Mouse (Mus musculus) heart, adult 2 months (tissue): ENCODE data around the gene Tfb2m. TPM values are rescaled to one million over a fixed set of nuclear protein-coding genes. Genes with fewer than 3 reads are reported as not detected.
A peak's percentile ranks its signal among the peaks of the same experiment; 100 is the strongest.

ENCODE experiments used
- DNase-seq, 2 experiments: peaks; one replicate each; pipeline ENCODE4 v3.0.0; 2021
- H3K27ac ChIP-seq: fragments of 200-600 bp; 2 replicates; pipeline ENCODE4 v1.8.1; 2022
- H3K27me3 ChIP-seq: fragments of 200-500 bp; 2 replicates; pipeline ENCODE4 v1.6.1; 2012; ENCODE audit warnings: mild to moderate bottlenecking, low read length, inconsistent platforms, mixed read lengths; ENCODE audit not compliant: control insufficient read depth, insufficient read depth
- H3K36me3 ChIP-seq: fragments of 200-500 bp; 2 replicates; pipeline ENCODE4 v1.6.1; 2012; ENCODE audit warnings: low read length, inconsistent platforms; ENCODE audit not compliant: control insufficient read depth, insufficient read depth
- H3K4me1 ChIP-seq: fragments of 200-500 bp; 2 replicates; pipeline ENCODE4 v1.6.1; 2011; ENCODE audit warnings: low read length; ENCODE audit not compliant: control insufficient read depth, insufficient read depth
- H3K4me3 ChIP-seq: fragments of 200-600 bp; 2 replicates; pipeline ENCODE4 v1.8.1; 2022
- H3K79me2 ChIP-seq: fragments of 200-500 bp; replicated peaks from 2 replicates; pipeline ENCODE4 v1.6.1; 2012; ENCODE audit warnings: mild to moderate bottlenecking, inconsistent platforms, low read length, moderate library complexity, mixed read lengths; ENCODE audit not compliant: control insufficient read depth, insufficient read depth
- H3K9ac ChIP-seq: fragments of 200-500 bp; 2 replicates; pipeline ENCODE4 v1.6.1; 2012; ENCODE audit warnings: low read depth, mild to moderate bottlenecking, control low read depth, inconsistent platforms, low read length, mixed read lengths
- CTCF ChIP-seq: fragments of 200-600 bp; IDR thresholded peaks from 2 replicates; pipeline ENCODE4 v1.8.1; 2022; ENCODE audit warnings: antibody characterized with exemption, mild to moderate bottlenecking, moderate library complexity
- EP300 ChIP-seq: fragments of 200-500 bp; IDR thresholded peaks from 2 replicates; pipeline ENCODE4 v1.6.1; 2011; ENCODE audit warnings: low read depth, low read length, control low read depth; ENCODE audit not compliant: insufficient read depth
- POLR2A ChIP-seq: fragments of 200-500 bp; IDR thresholded peaks from 2 replicates; pipeline ENCODE4 v1.6.1; 2011; ENCODE audit warnings: mild to moderate bottlenecking, low read depth, low read length, control low read depth; ENCODE audit not compliant: insufficient read depth
- WGBS: fragments of 180-500 bp; shearing (Covaris S2); methylation state at CpG from one replicate; pipeline ENCODE4 v1.1.7; 2018; 5-methylcytosine and 5-hydroxymethylcytosine counted together
- intact Hi-C: fragments of 180-260 bp; cut with DNase I; formaldehyde crosslinking; loops from one replicate; pipeline ENCODE4 v1.15.1; 2025
- polyA plus RNA-seq: library from polyadenylated mRNA; depleted of rRNA; stranded (reverse); fragments of >200 nt; gene quantifications from 2 replicates; pipeline ENCODE4 v1.2.3, GENCODE M21; 2012
- total RNA-seq, 2 experiments: library from RNA; stranded (reverse); gene quantifications; 2 replicates each; pipeline ENCODE4 v1.2.3; 2021

The Tfb2m gene
- total and polyA plus RNA-seq, 3 experiments = 19.2 to 58.3 (median 51.3) TPM

- Histone ChIP-seq H3K4me3 (no peak overlapping the region), H3K36me3 (peaks cover 31% of the 10 kb centered on the region), H3K27ac (peak overlapping the region; percentile 15; the same call in 1 of the 2 replicates), H3K27me3 (no peaks in the 10 kb centered on the region), H3K9ac (0 out of 2 replicates have a peak overlapping the region, but pooled peaks have one; percentile 48), H3K4me1 (peaks cover 28% of the 10 kb centered on the region), H3K79me2 (peaks cover 7% of the 10 kb centered on the region)
- WGBS = 48% methylated on average over 4 of the region's 4 CpGs
- DNase-seq = no peak
- intact Hi-C loops = no loop called here
- no peak for TF ChIP-seq EP300
- no peak for TF ChIP-seq CTCF
- no peak for TF ChIP-seq POLR2A
Measured at GRCm38 (mm10) chr1:179553949-179554347, 7.9 kb upstream of the Tfb2m start.

- intact Hi-C loops = no loop called here
- no peak overlapping the region for H3K9ac ChIP-seq
- H3K27ac ChIP-seq = peak overlapping the region; percentile 55
- 27% methylated on average over 5 of the region's 5 CpGs for WGBS
- H3K4me3 ChIP-seq = no peak overlapping the region
- DNase-seq = no peak
- peaks cover 28% of the 10 kb centered on the region for H3K4me1 ChIP-seq
- no peak for TF ChIP-seq POLR2A
- TF ChIP-seq EP300 = no peak
- TF ChIP-seq CTCF = no peak
- H3K27me3 ChIP-seq = no peaks in the 10 kb centered on the region
- peaks cover 32% of the 10 kb centered on the region for H3K36me3 ChIP-seq
- peaks cover 7% of the 10 kb centered on the region for H3K79me2 ChIP-seq
Measured at GRCm38 (mm10) chr1:179553197-179553948, 7.3 kb upstream of the Tfb2m start.

GRCm38 (mm10) chr1:179552751-179553150 lies 6.7 kb upstream of the Tfb2m start:
- H3K79me2 ChIP-seq = peaks cover 9% of the 10 kb centered on the region
- intact Hi-C loops = no loop called here
- no peaks in the 10 kb centered on the region for H3K27me3 ChIP-seq
- DNase-seq = no peak
- WGBS = 38% methylated on average over 7 of the region's 7 CpGs
- H3K4me3 ChIP-seq = no peak overlapping the region
- peak overlapping the region; percentile 55 for H3K27ac ChIP-seq
- TF ChIP-seq POLR2A (no peak), CTCF (no peak), EP300 (peak; percentile 66; the same call in 1 of the 2 replicates)
- peaks cover 32% of the 10 kb centered on the region for H3K36me3 ChIP-seq
- H3K4me1 ChIP-seq = peaks cover 29% of the 10 kb centered on the region
- H3K9ac ChIP-seq = peak overlapping the region; percentile 12; the same call in 1 of the 2 replicates

DNA sequence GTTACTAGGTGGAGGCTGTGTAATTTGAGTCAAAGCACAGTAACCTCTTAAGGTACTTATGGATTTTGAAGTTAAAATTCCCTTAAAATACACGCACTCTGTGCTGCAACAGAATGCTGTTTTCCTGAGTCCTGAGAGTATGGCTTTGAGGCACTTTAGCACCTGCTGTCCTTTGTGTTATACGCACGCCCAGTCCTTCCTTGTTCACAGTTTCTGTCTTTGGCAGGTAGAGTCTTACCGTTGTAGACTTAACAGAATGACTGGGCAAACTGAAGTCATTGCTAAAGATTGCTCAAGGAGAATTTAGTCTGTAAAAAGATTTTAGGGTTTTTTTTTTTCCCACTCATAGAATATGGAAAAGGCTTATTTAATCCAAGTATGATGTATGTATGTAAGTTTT lies 5.9 kb upstream of the Tfb2m start:
- Histone ChIP-seq H3K27me3 (no peaks in the 10 kb centered on the region), H3K4me3 (no peak overlapping the region), H3K79me2 (peaks cover 9% of the 10 kb centered on the region), H3K27ac (peak overlapping the region; percentile 36), H3K36me3 (peaks cover 31% of the 10 kb centered on the region), H3K9ac (no peak overlapping the region), H3K4me1 (peaks cover 28% of the 10 kb centered on the region)
- WGBS = 69% methylated on average over 4 of the region's 4 CpGs
- DNase-seq = no peak
- intact Hi-C loops = no loop called here
- TF ChIP-seq POLR2A = no peak
- no peak for TF ChIP-seq CTCF
- TF ChIP-seq EP300 = no peak

- 30% methylated on average over 3 of the region's 3 CpGs for WGBS
- intact Hi-C loops = no loop called here
Measured at GRCm38 (mm10) chr1:179551336-179551735, 5.3 kb upstream of the Tfb2m start.

GRCm38 (mm10) chr1:179548996-179549752 lies 3.1 kb upstream of the Tfb2m start:
- Histone ChIP-seq H3K27ac (no peak overlapping the region; the same call in 1 of the 2 replicates), H3K4me1 (peaks cover 27% of the 10 kb centered on the region)

More at GRCm38 (mm10) chr1:179551336-179551735, 5.3 kb upstream of the Tfb2m start:
- H3K4me3 ChIP-seq = no peak overlapping the region
- H3K4me1 ChIP-seq = peaks cover 24% of the 10 kb centered on the region
- H3K27ac ChIP-seq = peak overlapping the region; percentile 36; the same call in 1 of the 2 replicates
- H3K9ac ChIP-seq = no peak overlapping the region
- TF ChIP-seq EP300 (no peak), CTCF (no peak), POLR2A (no peak)
- DNase-seq = no peak
- H3K79me2 ChIP-seq = peaks cover 9% of the 10 kb centered on the region
- no peaks in the 10 kb centered on the region for H3K27me3 ChIP-seq
- H3K36me3 ChIP-seq = peaks cover 31% of the 10 kb centered on the region

More at GRCm38 (mm10) chr1:179548996-179549752, 3.1 kb upstream of the Tfb2m start:
- Histone ChIP-seq H3K9ac (no peak overlapping the region), H3K27me3 (no peaks in the 10 kb centered on the region), H3K4me3 (no peak overlapping the region), H3K79me2 (peaks cover 5% of the 10 kb centered on the region), H3K36me3 (peaks cover 31% of the 10 kb centered on the region)
- intact Hi-C loops = loop anchor here (5.0 kb wide), 1 partner anchor 58 kb away; no protein-coding TSS in a partner anchor
- no peak for TF ChIP-seq CTCF
- TF ChIP-seq POLR2A = no peak
- TF ChIP-seq EP300 = no peak
- 61% methylated on average over 5 of the region's 5 CpGs for WGBS
- DNase-seq = no peak
